Mouse (Mus musculus): ENCODE measurements at regions not wholly inside any gene's neighbourhood (a gene's known extent, or its start where the extent isn't known, plus 50 kb on each side); places are given as distances from the start of the nearest gene placed in this dataset.

DNA sequence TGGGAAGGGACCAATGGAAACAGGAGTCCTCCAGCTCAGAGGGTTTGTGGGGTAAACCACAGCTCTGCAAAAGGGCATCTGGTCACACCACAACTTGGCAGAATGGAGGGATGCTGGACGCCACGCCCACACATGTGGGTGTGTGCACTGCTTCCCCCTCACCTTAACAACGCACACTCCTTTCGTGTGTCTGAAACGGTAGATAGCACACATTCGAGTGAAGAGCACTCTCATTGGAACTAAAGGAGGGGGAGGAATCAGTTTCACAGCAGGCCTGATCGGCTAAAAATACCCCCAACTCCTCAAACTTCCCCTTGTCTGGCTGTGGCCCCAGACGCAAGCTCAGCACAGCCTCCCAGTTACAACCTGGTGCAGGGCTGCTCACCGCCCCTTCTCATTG, 118.3 kb upstream of the Klf14 start:
- no peak for DNase-seq (ENCODE audit: low spot score)
- H3K4me1 ChIP-seq (ENCODE audit: control insufficient read depth, insufficient read depth, low read length) = 0 out of 2 replicates have a peak, but pooled peaks cover 2% of the 10 kb centered on the region
- ATAC-seq = no peak

DNA sequence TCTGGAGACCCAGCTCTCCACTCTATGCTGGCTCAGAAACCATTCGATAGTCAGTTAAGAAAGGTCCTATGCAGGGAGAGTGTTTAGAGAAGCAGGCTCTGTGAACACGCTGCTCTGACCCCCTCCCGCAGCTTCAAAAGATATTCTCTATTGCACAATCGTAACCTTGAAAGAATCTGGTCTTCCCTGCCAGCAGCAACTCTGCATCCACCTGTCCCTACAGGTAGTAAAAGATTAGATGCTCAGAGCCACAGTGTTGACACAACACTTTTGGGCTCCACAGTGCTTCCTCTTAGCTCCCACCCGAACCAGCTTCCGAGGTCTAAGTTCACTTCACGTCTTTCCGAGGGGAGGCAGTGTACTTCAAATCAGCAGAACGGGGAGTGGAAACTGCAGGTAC, 118.9 kb upstream of the Klf14 start:
- no peak overlapping the region for H3K27ac ChIP-seq (ENCODE audit: low read depth, low read length)
- no peaks in the 10 kb centered on the region for H3K27me3 ChIP-seq (replicated peaks; ENCODE audit: control insufficient read depth, insufficient read depth, low read length)
- WGBS = 86% methylated on average over 9 of the region's 9 CpGs
- 0 out of 2 replicates have a peak, but pooled peaks cover 2% of the 10 kb centered on the region for H3K4me1 ChIP-seq (ENCODE audit: control insufficient read depth, insufficient read depth, low read length)
- no peaks in the 10 kb centered on the region for H3K9me3 ChIP-seq (replicated peaks; ENCODE audit: control insufficient read depth, low read length)
- no peak for ATAC-seq
- no peak overlapping the region for H3K4me3 ChIP-seq (ENCODE audit: low read depth, low read length)
- H3K36me3 ChIP-seq (ENCODE audit: control insufficient read depth, insufficient read depth, low read length) = no peaks in the 10 kb centered on the region
- H3K9ac ChIP-seq (ENCODE audit: low read length) = no peak overlapping the region
- no peak overlapping the region for H3K4me2 ChIP-seq (ENCODE audit: low read length)
- DNase-seq (ENCODE audit: low spot score) = no peak

More for the DNA sequence above, 118.3 kb upstream of the Klf14 start:
- H3K27me3 ChIP-seq (replicated peaks; ENCODE audit: control insufficient read depth, insufficient read depth, low read length) = no peaks in the 10 kb centered on the region
- no peak overlapping the region for H3K9ac ChIP-seq (ENCODE audit: low read length)
- no peak overlapping the region for H3K4me2 ChIP-seq (ENCODE audit: low read length)
- 75% methylated on average over 9 of the region's 9 CpGs for WGBS
- no peaks in the 10 kb centered on the region for H3K9me3 ChIP-seq (replicated peaks; ENCODE audit: control insufficient read depth, low read length)
- H3K27ac ChIP-seq (ENCODE audit: low read depth, low read length) = no peak overlapping the region
- no peak overlapping the region for H3K4me3 ChIP-seq (ENCODE audit: low read depth, low read length)
- H3K36me3 ChIP-seq (ENCODE audit: control insufficient read depth, insufficient read depth, low read length) = no peaks in the 10 kb centered on the region

DNA sequence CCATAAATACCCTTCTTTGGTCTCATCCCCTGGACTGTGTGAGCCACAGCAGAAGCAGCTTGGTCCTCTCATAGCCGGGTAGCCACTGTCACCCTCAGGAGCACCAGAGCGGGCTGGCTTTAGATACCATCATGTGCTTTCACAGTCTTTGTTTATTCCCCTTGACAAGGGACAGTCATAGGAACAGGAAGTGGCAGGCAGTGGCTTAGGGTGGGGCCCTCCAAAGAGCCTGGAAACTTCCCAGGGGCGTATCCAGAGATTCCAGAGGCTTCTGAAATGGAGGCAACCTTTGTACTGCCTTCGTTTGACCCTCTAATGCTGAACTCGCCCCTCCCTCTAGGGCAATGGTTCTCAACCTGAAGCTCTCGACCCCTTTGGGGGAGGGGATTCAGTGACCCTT, 119.5 kb upstream of the Klf14 start:
- Histone ChIP-seq H3K9ac (ENCODE audit: low read length) (no peak overlapping the region), H3K4me2 (ENCODE audit: low read length) (no peak overlapping the region), H3K27me3 (replicated peaks; ENCODE audit: control insufficient read depth, insufficient read depth, low read length) (no peaks in the 10 kb centered on the region), H3K4me1 (ENCODE audit: control insufficient read depth, insufficient read depth, low read length) (0 out of 2 replicates have a peak, but pooled peaks cover 2% of the 10 kb centered on the region), H3K9me3 (replicated peaks; ENCODE audit: control insufficient read depth, low read length) (no peaks in the 10 kb centered on the region), H3K4me3 (ENCODE audit: low read depth, low read length) (no peak overlapping the region), H3K27ac (ENCODE audit: low read depth, low read length) (no peak overlapping the region), H3K36me3 (ENCODE audit: control insufficient read depth, insufficient read depth, low read length) (no peaks in the 10 kb centered on the region)
- no peak for DNase-seq (ENCODE audit: low spot score)
- ATAC-seq = no peak
- 78% methylated on average over 6 of the region's 6 CpGs for WGBS

DNA sequence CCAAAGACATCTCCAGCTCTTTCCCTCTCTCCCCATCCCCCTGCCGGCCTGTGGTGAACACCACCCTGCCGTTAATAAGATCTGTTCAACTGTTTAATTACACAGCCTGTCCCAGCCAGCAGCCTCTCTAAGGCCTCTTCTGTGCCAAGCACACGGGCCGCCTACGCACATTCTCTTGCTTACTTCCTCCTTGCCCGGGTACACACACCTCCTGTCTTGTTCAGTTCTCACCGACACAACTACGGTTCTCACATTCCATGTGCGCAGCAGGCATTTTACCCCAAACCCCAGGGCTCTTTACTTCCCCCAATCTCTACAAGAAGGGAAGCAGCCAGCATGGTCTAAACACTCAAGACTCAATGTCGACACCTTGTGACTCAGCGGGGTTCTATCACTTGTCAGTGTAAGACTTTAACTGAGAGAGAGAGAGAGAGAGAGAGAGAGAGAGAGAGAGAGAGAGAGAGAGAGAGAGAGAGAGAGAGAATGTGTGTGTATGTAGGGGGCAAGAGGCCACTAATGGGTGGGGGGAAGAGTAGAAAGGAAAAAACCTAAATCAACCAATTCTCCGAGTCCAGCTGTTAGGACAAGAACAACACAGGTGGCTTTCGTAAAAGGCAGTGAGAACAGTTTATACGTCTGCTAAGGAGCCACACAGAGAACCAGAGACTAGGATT, 120.8 kb upstream of the Klf14 start:
- 0 out of 2 replicates have a peak, but pooled peaks cover 2% of the 10 kb centered on the region for H3K4me1 ChIP-seq (ENCODE audit: control insufficient read depth, insufficient read depth, low read length)
- H3K4me3 ChIP-seq (ENCODE audit: low read depth, low read length) = no peak overlapping the region
- DNase-seq (ENCODE audit: low spot score) (peak; percentile 45), ATAC-seq (no peak)
- H3K36me3 ChIP-seq (ENCODE audit: control insufficient read depth, insufficient read depth, low read length) = no peaks in the 10 kb centered on the region
- no peaks in the 10 kb centered on the region for H3K27me3 ChIP-seq (replicated peaks; ENCODE audit: control insufficient read depth, insufficient read depth, low read length)
- H3K27ac ChIP-seq (ENCODE audit: low read depth, low read length) = no peak overlapping the region
- H3K9me3 ChIP-seq (replicated peaks; ENCODE audit: control insufficient read depth, low read length) = no peaks in the 10 kb centered on the region
- H3K4me2 ChIP-seq (ENCODE audit: low read length) = no peak overlapping the region
- 66% methylated on average over 14 of the region's 14 CpGs for WGBS
- H3K9ac ChIP-seq (ENCODE audit: low read length) = no peak overlapping the region

DNA sequence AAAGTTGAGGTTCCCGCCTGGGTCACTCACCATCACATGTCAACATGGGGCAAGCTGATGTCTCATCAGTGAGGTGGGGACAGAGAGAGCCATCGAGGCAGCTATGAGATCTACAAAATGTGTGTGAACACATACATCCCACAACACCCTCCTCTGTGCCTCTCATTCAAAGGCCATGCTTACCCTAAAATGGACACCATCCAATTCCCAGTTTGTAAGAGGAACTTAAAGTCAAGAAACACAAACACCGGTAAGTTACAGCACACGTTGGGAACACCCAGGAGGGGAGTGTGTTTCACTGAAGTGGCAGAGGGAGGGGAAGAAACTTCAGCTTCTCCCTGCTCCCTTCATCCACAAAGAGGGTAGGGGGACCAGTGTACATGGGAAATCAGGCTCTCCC, 121.4 kb upstream of the Klf14 start:
- 91% methylated on average over 4 of the region's 4 CpGs for WGBS
- ATAC-seq (no peak), DNase-seq (ENCODE audit: low spot score) (no peak)

DNA sequence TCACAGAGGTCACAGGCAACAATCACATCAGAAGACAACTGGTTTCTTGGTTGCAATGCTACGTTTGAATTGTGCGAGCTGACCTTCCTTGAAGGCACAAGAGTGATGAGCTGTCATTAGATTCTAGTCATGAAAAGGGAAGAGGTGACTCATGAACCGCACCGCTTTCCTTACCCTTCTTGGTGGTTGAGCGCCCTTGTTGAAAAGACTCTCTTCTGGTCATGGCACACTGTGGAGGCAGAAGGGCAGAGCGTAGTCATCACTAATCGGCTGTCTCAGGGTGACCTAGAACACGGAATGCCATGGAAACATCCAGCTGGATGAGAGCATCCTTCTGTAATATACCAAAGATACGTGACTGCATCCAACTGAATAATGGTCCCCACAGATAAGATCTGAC, 121.8 kb upstream of the Klf14 start:
- no peak overlapping the region for H3K27ac ChIP-seq (ENCODE audit: low read depth, low read length)
- H3K9me3 ChIP-seq (replicated peaks; ENCODE audit: control insufficient read depth, low read length) = no peaks in the 10 kb centered on the region
- H3K4me3 ChIP-seq (ENCODE audit: low read depth, low read length) = no peak overlapping the region
- DNase-seq (ENCODE audit: low spot score) = no peak
- ATAC-seq = no peak
- H3K4me1 ChIP-seq (ENCODE audit: control insufficient read depth, insufficient read depth, low read length) = no peaks in the 10 kb centered on the region
- no peak overlapping the region for H3K4me2 ChIP-seq (ENCODE audit: low read length)
- no peaks in the 10 kb centered on the region for H3K36me3 ChIP-seq (ENCODE audit: control insufficient read depth, insufficient read depth, low read length)
- 96% methylated on average over 9 of the region's 9 CpGs for WGBS
- no peaks in the 10 kb centered on the region for H3K27me3 ChIP-seq (replicated peaks; ENCODE audit: control insufficient read depth, insufficient read depth, low read length)
- H3K9ac ChIP-seq (ENCODE audit: low read length) = no peak overlapping the region

More for the DNA sequence above, 121.4 kb upstream of the Klf14 start:
- no peaks in the 10 kb centered on the region for H3K9me3 ChIP-seq (replicated peaks; ENCODE audit: control insufficient read depth, low read length)
- H3K4me1 ChIP-seq (ENCODE audit: control insufficient read depth, insufficient read depth, low read length) = 0 out of 2 replicates have a peak, but pooled peaks cover 2% of the 10 kb centered on the region
- no peak overlapping the region for H3K27ac ChIP-seq (ENCODE audit: low read depth, low read length)
- H3K4me2 ChIP-seq (ENCODE audit: low read length) = no peak overlapping the region
- no peak overlapping the region for H3K9ac ChIP-seq (ENCODE audit: low read length)
- no peaks in the 10 kb centered on the region for H3K36me3 ChIP-seq (ENCODE audit: control insufficient read depth, insufficient read depth, low read length)
- no peaks in the 10 kb centered on the region for H3K27me3 ChIP-seq (replicated peaks; ENCODE audit: control insufficient read depth, insufficient read depth, low read length)
- no peak overlapping the region for H3K4me3 ChIP-seq (ENCODE audit: low read depth, low read length)

DNA sequence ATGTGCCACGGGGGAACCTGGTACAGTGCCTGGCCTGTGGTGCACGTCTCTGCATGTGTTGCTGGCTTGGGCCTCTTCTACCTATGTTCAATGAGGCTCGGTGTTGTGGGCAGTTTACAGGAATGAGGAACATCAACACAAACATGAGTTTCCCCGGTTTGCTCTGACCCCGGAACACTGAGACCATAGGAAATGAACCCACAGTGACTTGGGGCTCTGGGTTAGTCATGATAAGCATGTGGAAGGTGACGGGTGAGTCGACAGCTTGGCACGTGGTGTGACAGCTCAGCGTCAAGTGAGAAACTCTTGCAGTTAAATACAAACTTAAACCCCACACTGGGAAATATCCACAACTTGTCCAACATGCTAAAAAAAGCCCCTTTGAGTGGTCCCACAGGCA, 122.4 kb upstream of the Klf14 start:
- Histone ChIP-seq H3K9me3 (replicated peaks; ENCODE audit: control insufficient read depth, low read length) (no peaks in the 10 kb centered on the region), H3K27me3 (replicated peaks; ENCODE audit: control insufficient read depth, insufficient read depth, low read length) (no peaks in the 10 kb centered on the region), H3K36me3 (ENCODE audit: control insufficient read depth, insufficient read depth, low read length) (no peaks in the 10 kb centered on the region), H3K4me1 (ENCODE audit: control insufficient read depth, insufficient read depth, low read length) (no peaks in the 10 kb centered on the region), H3K4me2 (ENCODE audit: low read length) (no peak overlapping the region), H3K27ac (ENCODE audit: low read depth, low read length) (no peak overlapping the region), H3K9ac (ENCODE audit: low read length) (no peak overlapping the region), H3K4me3 (ENCODE audit: low read depth, low read length) (no peak overlapping the region)
- 90% methylated on average over 9 of the region's 9 CpGs for WGBS
- DNase-seq (ENCODE audit: low spot score) (no peak), ATAC-seq (no peak)

DNA sequence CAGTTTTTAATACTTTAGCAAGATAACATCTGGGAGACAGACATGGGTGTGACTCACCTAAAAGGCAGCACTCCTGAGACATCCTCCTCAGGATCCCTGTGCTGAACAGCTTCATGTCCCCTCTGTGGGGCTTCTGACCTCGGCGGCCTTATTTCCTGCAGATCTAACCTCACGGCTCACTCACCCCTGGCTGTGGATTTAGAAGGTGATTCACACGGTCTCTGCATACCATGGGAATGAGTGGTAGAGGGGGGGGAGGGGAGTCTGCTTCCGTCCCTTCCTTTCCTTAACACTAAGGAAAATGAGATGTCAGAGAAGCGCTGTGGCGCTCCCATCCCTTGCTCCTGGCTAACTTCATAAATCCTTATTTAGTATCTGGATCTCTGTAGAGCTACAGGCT, 123.1 kb upstream of the Klf14 start:
- Histone ChIP-seq H3K9ac (ENCODE audit: low read length) (no peak overlapping the region), H3K36me3 (ENCODE audit: control insufficient read depth, insufficient read depth, low read length) (no peaks in the 10 kb centered on the region), H3K27me3 (replicated peaks; ENCODE audit: control insufficient read depth, insufficient read depth, low read length) (no peaks in the 10 kb centered on the region), H3K9me3 (replicated peaks; ENCODE audit: control insufficient read depth, low read length) (no peaks in the 10 kb centered on the region), H3K27ac (ENCODE audit: low read depth, low read length) (no peak overlapping the region), H3K4me3 (ENCODE audit: low read depth, low read length) (no peak overlapping the region), H3K4me2 (ENCODE audit: low read length) (no peak overlapping the region), H3K4me1 (ENCODE audit: control insufficient read depth, insufficient read depth, low read length) (peaks cover 2% of the 10 kb centered on the region; the same call in 1 of the 2 replicates)
- WGBS = 83% methylated on average over 7 of the region's 7 CpGs
- ATAC-seq (no peak), DNase-seq (ENCODE audit: low spot score) (no peak)

DNA sequence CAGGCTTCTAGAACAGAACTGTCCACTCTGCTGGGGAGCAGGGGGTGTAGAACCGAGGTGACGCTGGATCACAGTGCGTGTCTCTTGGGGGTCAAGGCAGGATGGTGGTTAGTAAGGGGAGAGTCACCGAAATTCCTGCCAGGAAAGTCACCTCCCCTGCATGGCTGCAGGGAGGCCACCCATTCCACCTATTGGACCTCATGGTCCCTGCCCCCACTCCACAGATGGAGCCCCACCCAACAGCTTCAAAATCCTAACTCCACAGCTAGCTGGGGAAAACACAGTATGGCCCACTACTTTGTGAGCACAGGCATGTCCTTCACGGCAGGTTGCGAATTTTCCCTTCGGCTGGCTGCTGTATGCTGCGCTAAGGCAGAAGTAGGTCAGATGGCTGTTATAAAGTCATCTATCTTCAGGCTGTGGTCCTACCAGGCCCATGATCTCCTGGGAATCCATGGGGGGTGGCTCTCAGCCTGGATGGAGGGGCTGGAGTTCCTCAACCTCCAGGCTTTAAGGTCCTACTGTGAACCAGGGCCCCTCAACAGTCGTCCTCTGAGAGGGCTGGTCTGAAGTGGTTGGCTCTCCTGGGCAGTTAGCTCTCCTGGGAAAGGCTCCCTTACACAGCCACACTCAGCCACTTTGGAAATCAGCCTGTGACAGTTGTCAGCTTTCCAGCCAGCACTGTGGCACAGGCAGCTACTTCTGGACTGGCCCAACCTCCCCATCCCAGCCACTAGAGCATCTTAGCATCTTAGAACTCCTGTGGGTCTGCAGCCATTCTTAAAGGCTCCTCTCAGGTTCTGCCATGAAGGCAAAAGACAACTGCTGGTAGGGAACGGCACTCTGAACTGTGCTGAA, 124.0 kb upstream of the Klf14 start:
- Histone ChIP-seq H3K4me2 (ENCODE audit: low read length) (no peak overlapping the region), H3K9me3 (replicated peaks; ENCODE audit: control insufficient read depth, low read length) (no peaks in the 10 kb centered on the region), H3K4me3 (ENCODE audit: low read depth, low read length) (no peak overlapping the region), H3K9ac (ENCODE audit: low read length) (no peak overlapping the region), H3K27me3 (replicated peaks; ENCODE audit: control insufficient read depth, insufficient read depth, low read length) (no peaks in the 10 kb centered on the region), H3K36me3 (ENCODE audit: control insufficient read depth, insufficient read depth, low read length) (no peaks in the 10 kb centered on the region), H3K27ac (ENCODE audit: low read depth, low read length) (no peak overlapping the region; the same call in 1 of the 2 replicates), H3K4me1 (ENCODE audit: control insufficient read depth, insufficient read depth, low read length) (peaks cover 10% of the 10 kb centered on the region)
- WGBS = 90% methylated on average over 10 of the region's 10 CpGs
- DNase-seq (ENCODE audit: low spot score) (no peak), ATAC-seq (no peak)
